Mouse (Mus musculus): ENCODE data around the gene Pitpnb.

Pitpnb gene

GRCm38 (mm10) chr5:111330417-111331098, at the start of gene Pitpnb:
Gene Pitpnb (plus strand): TSS chr5:111330763.
- DNase-seq = peak; percentile 99

GRCm38 (mm10) chr5:111284420-111285175, 46.0 kb upstream of the Pitpnb start:
- DNase-seq = no peak

- no peak for DNase-seq
Observed at GRCm38 (mm10) chr5:111287571-111287970, 43.0 kb upstream of the Pitpnb start.

- no peak for DNase-seq
Observed at GRCm38 (mm10) chr5:111288486-111288885, 42.1 kb upstream of the Pitpnb start.

- DNase-seq = no peak
Observed at GRCm38 (mm10) chr5:111290071-111290470, 40.5 kb upstream of the Pitpnb start.

GRCm38 (mm10) chr5:111291639-111292038, 38.9 kb upstream of the Pitpnb start:
- no peak for DNase-seq

- no peak for DNase-seq
Observed at GRCm38 (mm10) chr5:111297801-111298200, 32.8 kb upstream of the Pitpnb start.

GRCm38 (mm10) chr5:111298706-111299105, 31.9 kb upstream of the Pitpnb start:
- no peak for DNase-seq

GRCm38 (mm10) chr5:111300776-111301175, 29.8 kb upstream of the Pitpnb start:
- DNase-seq = no peak

- DNase-seq = no peak
Observed at GRCm38 (mm10) chr5:111301736-111302135, 28.8 kb upstream of the Pitpnb start.

- DNase-seq = no peak
Observed at GRCm38 (mm10) chr5:111304730-111305129, 25.8 kb upstream of the Pitpnb start.

GRCm38 (mm10) chr5:111310185-111310584, 20.4 kb upstream of the Pitpnb start:
- DNase-seq = no peak

GRCm38 (mm10) chr5:111313833-111314232, 16.7 kb upstream of the Pitpnb start:
- DNase-seq = no peak

GRCm38 (mm10) chr5:111315061-111315460, 15.5 kb upstream of the Pitpnb start:
- DNase-seq = no peak

GRCm38 (mm10) chr5:111317526-111317925, 13.0 kb upstream of the Pitpnb start:
- no peak for DNase-seq

GRCm38 (mm10) chr5:111318946-111319345, 11.6 kb upstream of the Pitpnb start:
- DNase-seq = no peak

- no peak for DNase-seq
Observed at GRCm38 (mm10) chr5:111325813-111326212, 4.8 kb upstream of the Pitpnb start.

GRCm38 (mm10) chr5:111327420-111327819, 3.1 kb upstream of the Pitpnb start:
- DNase-seq = no peak

GRCm38 (mm10) chr5:111329782-111330416, 664 bp upstream of the Pitpnb start:
- DNase-seq = no peak

GRCm38 (mm10) chr5:111331099-111331435, 504 bp downstream of the Pitpnb start:
- no peak for DNase-seq

- DNase-seq = no peak
Observed at GRCm38 (mm10) chr5:111335939-111336691, 5.6 kb downstream of the Pitpnb start.

- peak; percentile 20 for DNase-seq
Observed at GRCm38 (mm10) chr5:111341609-111342008, 11.0 kb downstream of the Pitpnb start.

GRCm38 (mm10) chr5:111344721-111345400, 14.3 kb downstream of the Pitpnb start:
- DNase-seq = no peak

Measured in thymus, postnatal 25 days (tissue).